Mouse (Mus musculus): ENCODE data around the gene Lrrfip1. TPM values are rescaled to one million over a fixed set of nuclear protein-coding genes. Genes with fewer than 3 reads are reported as not detected.

Gene Lrrfip1
- polyA plus RNA-seq, 1 experiment from 2014 or later = 38.0 TPM

- Histone ChIP-seq H3K4me3 (no peak overlapping the region), H3K36me3 (replicated peaks) (no peaks in the 10 kb centered on the region), H3K4me1 (peaks cover 15% of the 10 kb centered on the region), H3K9ac (no peak overlapping the region), H3K27me3 (replicated peaks) (no peaks in the 10 kb centered on the region), H3K9me3 (no peaks in the 10 kb centered on the region), H3K4me2 (no peak overlapping the region), H3K27ac (no peak overlapping the region)
- WGBS = 89% methylated on average over 11 of the region's 11 CpGs
- ATAC-seq (replicated peaks) = no peak
Measured at GRCm38 (mm10) chr1:91064903-91065525, 66.5 kb downstream of the Lrrfip1 start.

DNA sequence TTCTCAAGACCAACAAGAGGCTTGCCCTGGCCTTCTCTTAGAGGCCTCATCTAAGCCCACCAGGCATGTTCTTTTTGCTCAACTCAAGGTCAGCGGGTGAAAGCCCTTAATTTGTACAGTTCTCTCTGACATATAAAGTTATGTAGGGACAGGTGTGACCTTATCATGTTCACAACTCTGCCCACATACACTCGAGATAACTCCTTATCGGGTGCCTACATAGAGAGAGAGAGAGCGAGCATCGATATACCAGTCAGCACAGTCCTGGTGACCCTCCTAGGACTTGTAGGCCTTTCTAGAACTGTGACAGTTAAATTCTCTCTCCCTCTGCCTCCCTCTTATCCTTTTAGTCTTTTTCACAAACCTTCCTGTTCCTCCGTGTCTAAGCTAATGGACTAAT is 67.5 kb downstream of the Lrrfip1 start:
- Histone ChIP-seq H3K4me3 (no peak overlapping the region), H3K9me3 (no peaks in the 10 kb centered on the region), H3K36me3 (replicated peaks) (no peaks in the 10 kb centered on the region), H3K4me2 (no peak overlapping the region), H3K27ac (no peak overlapping the region), H3K4me1 (peaks cover 15% of the 10 kb centered on the region), H3K9ac (no peak overlapping the region), H3K27me3 (replicated peaks) (no peaks in the 10 kb centered on the region)
- ATAC-seq (replicated peaks) = no peak
- WGBS = 96% methylated on average over 6 of the region's 6 CpGs

DNA sequence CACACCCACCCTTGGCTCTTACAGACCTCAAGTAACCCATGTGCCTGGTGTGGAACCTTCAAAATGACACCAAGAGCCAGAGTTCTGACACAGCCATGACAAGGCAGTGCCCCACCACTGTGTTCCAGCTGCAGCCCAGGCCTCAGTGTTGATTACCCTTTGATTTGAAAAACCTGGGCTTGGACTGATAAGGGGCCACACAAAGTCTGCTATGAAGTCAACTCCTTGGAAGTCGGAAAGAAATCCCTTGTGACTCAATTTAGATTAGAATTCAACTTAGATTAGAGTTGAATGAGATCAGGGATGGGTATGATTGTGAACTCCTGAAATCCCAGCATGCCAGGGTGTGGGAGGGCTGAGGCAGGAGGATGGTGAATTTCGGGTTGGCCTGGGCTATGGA is 68.1 kb downstream of the Lrrfip1 start:
- no peak overlapping the region for H3K4me3 ChIP-seq
- no peak overlapping the region for H3K9ac ChIP-seq
- H3K9me3 ChIP-seq = no peaks in the 10 kb centered on the region
- no peak overlapping the region for H3K4me2 ChIP-seq
- no peak overlapping the region for H3K27ac ChIP-seq
- no peaks in the 10 kb centered on the region for H3K36me3 ChIP-seq (replicated peaks)
- no peaks in the 10 kb centered on the region for H3K27me3 ChIP-seq (replicated peaks)
- ATAC-seq (replicated peaks) = no peak
- peaks cover 18% of the 10 kb centered on the region for H3K4me1 ChIP-seq
- WGBS = 86% methylated on average over 2 of the region's 2 CpGs

DNA sequence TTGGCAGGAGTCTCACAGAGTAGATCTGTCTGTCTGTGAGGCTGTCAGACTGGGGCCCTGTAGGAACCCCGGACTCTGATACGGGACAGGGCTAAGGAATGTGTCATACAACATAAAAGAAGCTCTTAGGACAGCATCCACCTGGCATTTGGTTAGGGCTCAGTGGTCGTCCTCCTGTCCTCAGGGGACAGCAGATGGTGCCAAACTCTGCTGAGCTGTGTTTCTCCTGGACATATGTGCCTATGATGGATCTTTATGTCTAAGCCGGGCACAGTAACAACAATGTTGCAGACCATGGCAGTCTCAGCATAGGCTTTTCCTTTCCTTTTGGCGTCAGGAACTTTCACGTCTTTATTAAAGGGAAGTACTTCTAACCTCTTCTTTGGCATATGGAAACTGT is 69.2 kb downstream of the Lrrfip1 start:
- H3K4me1 ChIP-seq = peaks cover 10% of the 10 kb centered on the region
- no peak overlapping the region for H3K4me2 ChIP-seq

DNA sequence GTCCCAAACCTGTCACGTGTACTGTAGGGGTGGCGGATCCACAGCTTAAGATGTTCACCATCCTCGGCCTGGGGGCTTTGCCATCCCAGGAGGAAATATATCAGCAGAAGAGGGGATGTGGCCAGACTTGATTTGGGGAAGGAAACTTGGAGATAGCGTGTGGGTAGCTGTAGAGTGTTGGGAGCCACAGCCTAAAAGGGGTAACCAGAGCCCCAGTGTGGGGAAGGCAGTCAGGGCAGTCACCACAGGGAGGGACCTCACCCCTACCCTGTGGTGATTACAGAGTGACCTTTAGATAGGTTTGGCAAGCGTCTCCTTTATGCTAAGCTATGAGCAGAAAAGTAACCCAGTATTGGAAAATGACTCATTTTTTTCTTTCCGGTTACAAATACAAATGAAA is 71.0 kb downstream of the Lrrfip1 start:
- ATAC-seq (replicated peaks) = no peak
- Histone ChIP-seq H3K4me3 (no peak overlapping the region), H3K27me3 (replicated peaks) (no peaks in the 10 kb centered on the region), H3K4me1 (peaks cover 6% of the 10 kb centered on the region; the same call in 1 of the 2 replicates), H3K4me2 (no peak overlapping the region), H3K9me3 (no peaks in the 10 kb centered on the region), H3K36me3 (replicated peaks) (no peaks in the 10 kb centered on the region), H3K9ac (no peak overlapping the region), H3K27ac (no peak overlapping the region)
- 85% methylated on average over 6 of the region's 6 CpGs for WGBS

More for the DNA sequence above, 69.2 kb downstream of the Lrrfip1 start:
- Histone ChIP-seq H3K9ac (no peak overlapping the region), H3K9me3 (no peaks in the 10 kb centered on the region), H3K27me3 (replicated peaks) (no peaks in the 10 kb centered on the region), H3K27ac (no peak overlapping the region), H3K4me3 (no peak overlapping the region), H3K36me3 (replicated peaks) (no peaks in the 10 kb centered on the region)
- WGBS = 80% methylated on average over 6 of the region's 6 CpGs
- ATAC-seq (replicated peaks) = no peak

- Histone ChIP-seq H3K9ac (no peak overlapping the region), H3K4me1 (peaks cover 6% of the 10 kb centered on the region; the same call in 1 of the 2 replicates), H3K4me3 (no peak overlapping the region), H3K27me3 (replicated peaks) (no peaks in the 10 kb centered on the region), H3K9me3 (no peaks in the 10 kb centered on the region), H3K4me2 (no peak overlapping the region), H3K36me3 (replicated peaks) (no peaks in the 10 kb centered on the region), H3K27ac (no peak overlapping the region)
- no peak for ATAC-seq (replicated peaks)
- 85% methylated on average over 8 of the region's 8 CpGs for WGBS
Measured at GRCm38 (mm10) chr1:91070547-91070946, 72.0 kb downstream of the Lrrfip1 start.

DNA sequence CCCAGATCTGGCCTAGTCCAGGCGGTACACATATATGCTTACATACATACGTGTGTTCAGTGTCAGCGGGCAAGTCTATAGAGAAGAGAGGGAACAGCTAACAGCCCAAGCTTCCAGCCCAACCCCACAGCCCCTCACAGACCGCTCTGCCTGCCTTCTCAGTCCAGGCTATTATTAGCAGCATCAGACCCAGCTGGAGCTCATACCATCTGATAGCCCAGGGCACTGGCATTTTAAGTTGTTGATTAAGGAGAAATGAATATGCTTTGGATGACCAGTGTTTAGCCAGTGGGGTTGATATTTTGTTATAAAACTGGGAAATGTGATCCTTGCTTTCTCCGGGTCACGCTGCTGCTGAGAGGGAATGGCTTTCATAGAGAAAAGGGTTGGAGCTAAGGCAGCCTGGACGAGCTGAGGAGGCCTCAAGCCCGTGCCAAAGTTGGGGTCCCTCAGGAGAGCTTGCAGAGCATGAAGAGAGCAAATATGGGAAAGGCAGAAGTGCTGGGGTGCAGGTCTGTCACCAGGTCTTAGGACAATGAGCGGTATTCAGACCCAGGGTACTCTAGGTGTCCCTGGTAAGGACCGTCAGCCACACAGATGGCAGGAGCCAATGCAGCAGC is 73.2 kb downstream of the Lrrfip1 start:
- Histone ChIP-seq H3K27ac (no peak overlapping the region), H3K27me3 (replicated peaks) (no peaks in the 10 kb centered on the region), H3K36me3 (replicated peaks) (no peaks in the 10 kb centered on the region), H3K4me3 (no peak overlapping the region), H3K9me3 (no peaks in the 10 kb centered on the region), H3K9ac (no peak overlapping the region), H3K4me2 (no peak overlapping the region), H3K4me1 (peaks cover 6% of the 10 kb centered on the region; the same call in 1 of the 2 replicates)
- ATAC-seq (replicated peaks) = no peak
- 88% methylated on average over 10 of the region's 10 CpGs for WGBS

DNA sequence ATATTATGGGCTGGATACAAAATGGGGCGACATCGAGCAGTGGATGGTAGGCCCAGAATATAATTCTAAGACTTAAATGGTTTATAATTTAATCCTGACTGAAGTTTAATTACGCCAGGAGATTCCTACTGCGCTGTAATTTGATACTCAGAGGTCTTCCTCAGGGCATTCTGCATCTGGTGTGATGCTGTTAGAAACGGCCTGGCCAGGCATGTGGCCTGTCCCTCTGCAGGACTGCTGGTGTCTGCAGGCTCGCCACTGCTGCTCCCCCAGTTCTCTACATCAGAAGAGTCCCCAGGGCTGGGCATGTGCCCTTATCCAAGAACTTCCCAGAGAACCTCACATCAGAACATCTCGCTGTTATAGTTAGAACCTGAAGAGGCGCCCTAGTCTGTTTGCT is 78.4 kb downstream of the Lrrfip1 start:
- Histone ChIP-seq H3K4me2 (no peak overlapping the region), H3K27ac (no peak overlapping the region), H3K4me3 (no peak overlapping the region), H3K4me1 (no peaks in the 10 kb centered on the region), H3K9ac (no peak overlapping the region), H3K36me3 (replicated peaks) (no peaks in the 10 kb centered on the region), H3K27me3 (replicated peaks) (no peaks in the 10 kb centered on the region), H3K9me3 (no peaks in the 10 kb centered on the region)
- 59% methylated on average over 8 of the region's 8 CpGs for WGBS
- ATAC-seq (replicated peaks) = no peak

GRCm38 (mm10) chr1:91077456-91077855 is 78.9 kb downstream of the Lrrfip1 start:
- no peaks in the 10 kb centered on the region for H3K27me3 ChIP-seq (replicated peaks)
- H3K4me2 ChIP-seq = no peak overlapping the region
- no peak overlapping the region for H3K9ac ChIP-seq
- H3K4me3 ChIP-seq = no peak overlapping the region
- ATAC-seq (replicated peaks) = no peak
- 92% methylated on average over 9 of the region's 9 CpGs for WGBS
- H3K27ac ChIP-seq = no peak overlapping the region
- H3K4me1 ChIP-seq = no peaks in the 10 kb centered on the region
- no peaks in the 10 kb centered on the region for H3K9me3 ChIP-seq
- no peaks in the 10 kb centered on the region for H3K36me3 ChIP-seq (replicated peaks)

- no peaks in the 10 kb centered on the region for H3K36me3 ChIP-seq (replicated peaks)
- no peak overlapping the region for H3K9ac ChIP-seq
- H3K4me2 ChIP-seq = no peak overlapping the region
- H3K4me3 ChIP-seq = no peak overlapping the region
- no peak overlapping the region for H3K27ac ChIP-seq
- no peaks in the 10 kb centered on the region for H3K27me3 ChIP-seq (replicated peaks)
- H3K9me3 ChIP-seq = no peaks in the 10 kb centered on the region
- H3K4me1 ChIP-seq = no peaks in the 10 kb centered on the region
- 86% methylated on average over 8 of the region's 8 CpGs for WGBS
- ATAC-seq (replicated peaks) = no peak
Measured at GRCm38 (mm10) chr1:91077980-91078379, 79.4 kb downstream of the Lrrfip1 start.

DNA sequence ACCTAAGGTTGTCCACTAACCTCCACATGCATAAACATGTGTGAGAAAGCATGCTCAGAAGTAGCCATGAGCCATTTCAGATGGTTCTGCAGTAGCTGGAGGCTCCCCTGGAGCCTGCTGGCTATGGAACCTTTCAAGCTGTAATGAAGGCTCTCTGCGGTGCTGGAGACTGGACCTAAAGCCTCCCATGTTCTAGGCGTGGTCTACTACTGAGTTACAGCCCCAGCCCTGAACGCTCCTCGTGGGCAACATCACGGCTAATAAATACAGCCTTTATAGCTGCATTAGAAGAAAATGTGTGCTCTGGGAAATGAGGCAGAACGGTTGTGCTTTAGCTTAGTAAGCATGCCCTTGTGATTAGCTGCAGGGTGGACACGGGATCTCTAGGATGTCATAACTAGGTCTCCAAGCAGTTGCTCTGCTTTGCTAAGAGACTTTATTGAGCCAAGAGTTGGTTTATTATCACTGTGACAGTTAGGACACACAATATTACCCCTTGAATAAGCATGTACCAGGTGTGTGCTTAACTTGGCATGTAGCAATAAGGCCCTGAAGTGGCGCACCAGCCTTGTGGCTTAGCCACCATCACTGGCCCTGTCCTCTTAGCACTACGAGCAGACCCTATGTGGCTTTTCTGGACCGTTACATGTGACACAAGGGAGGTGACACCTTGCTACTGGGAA is 81.3 kb downstream of the Lrrfip1 start:
- no peak overlapping the region for H3K4me2 ChIP-seq
- no peak overlapping the region for H3K9ac ChIP-seq
- H3K9me3 ChIP-seq = no peaks in the 10 kb centered on the region
- no peak overlapping the region for H3K4me3 ChIP-seq
- WGBS = 91% methylated on average over 10 of the region's 10 CpGs
- H3K27ac ChIP-seq = no peak overlapping the region
- H3K27me3 ChIP-seq (replicated peaks) = no peaks in the 10 kb centered on the region
- no peaks in the 10 kb centered on the region for H3K36me3 ChIP-seq (replicated peaks)
- no peaks in the 10 kb centered on the region for H3K4me1 ChIP-seq
- ATAC-seq (replicated peaks) = no peak

DNA sequence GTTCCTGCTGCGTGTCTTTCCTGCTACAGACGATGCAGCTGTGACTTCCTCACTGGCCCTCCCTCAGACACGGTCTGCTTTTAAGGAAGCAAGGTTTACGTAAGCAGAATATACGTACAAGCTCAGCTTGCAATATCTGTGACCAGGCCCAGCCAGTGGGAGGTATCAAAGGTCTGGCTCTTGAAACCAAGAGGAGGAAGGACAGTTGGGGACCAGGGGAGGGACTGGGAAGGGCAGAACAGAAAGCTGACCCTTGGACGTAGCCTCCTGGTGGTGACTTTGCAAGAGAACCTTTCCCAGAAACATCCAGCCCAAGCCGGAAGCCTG is 81.8 kb downstream of the Lrrfip1 start:
- no peak overlapping the region for H3K4me3 ChIP-seq
- no peak for ATAC-seq (replicated peaks)
- H3K4me2 ChIP-seq = no peak overlapping the region
- H3K36me3 ChIP-seq (replicated peaks) = no peaks in the 10 kb centered on the region
- H3K27ac ChIP-seq = no peak overlapping the region
- no peaks in the 10 kb centered on the region for H3K4me1 ChIP-seq
- H3K9me3 ChIP-seq = no peaks in the 10 kb centered on the region
- no peaks in the 10 kb centered on the region for H3K27me3 ChIP-seq (replicated peaks)
- H3K9ac ChIP-seq = no peak overlapping the region
- 88% methylated on average over 7 of the region's 7 CpGs for whole genome bisulfite sequencing

GRCm38 (mm10) chr1:91084374-91084773 is 85.8 kb downstream of the Lrrfip1 start:
- H3K4me2 ChIP-seq = no peak overlapping the region
- H3K9me3 ChIP-seq = no peaks in the 10 kb centered on the region
- H3K9ac ChIP-seq = no peak overlapping the region
- no peaks in the 10 kb centered on the region for H3K36me3 ChIP-seq (replicated peaks)
- H3K27ac ChIP-seq = no peak overlapping the region
- WGBS = 95% methylated on average over 8 of the region's 8 CpGs
- no peaks in the 10 kb centered on the region for H3K4me1 ChIP-seq
- H3K27me3 ChIP-seq (replicated peaks) = no peaks in the 10 kb centered on the region
- ATAC-seq (replicated peaks) = no peak
- H3K4me3 ChIP-seq = no peak overlapping the region
